Mouse (Mus musculus): ENCODE measurements around the gene Tmem9b. TPM values are rescaled to one million over a fixed set of nuclear protein-coding genes. Genes with fewer than 3 reads are reported as not detected.

Gene Tmem9b
- total RNA-seq (2021), result 10 to 100 TPM; 36.3 to 36.7 TPM
- long read RNA-seq, experiment 1, transcript Tmem9b-201 (5 exons, 1,703 nt), result major isoform, 103 of 116 reads
- long read RNA-seq, experiment 1, partial matches to known transcripts, result 8 of 116 reads
- long read RNA-seq, experiment 1, other reads (novel, unspliced or antisense), result 4 of 116 reads
- long read RNA-seq, experiment 2, transcript Tmem9b-201 (5 exons, 1,703 nt), result major isoform, 54 of 69 reads
- long read RNA-seq, experiment 2, partial matches to known transcripts, result 0 of 69 reads
- long read RNA-seq, experiment 2, other reads (novel, unspliced or antisense), result 15 of 69 reads

DNA sequence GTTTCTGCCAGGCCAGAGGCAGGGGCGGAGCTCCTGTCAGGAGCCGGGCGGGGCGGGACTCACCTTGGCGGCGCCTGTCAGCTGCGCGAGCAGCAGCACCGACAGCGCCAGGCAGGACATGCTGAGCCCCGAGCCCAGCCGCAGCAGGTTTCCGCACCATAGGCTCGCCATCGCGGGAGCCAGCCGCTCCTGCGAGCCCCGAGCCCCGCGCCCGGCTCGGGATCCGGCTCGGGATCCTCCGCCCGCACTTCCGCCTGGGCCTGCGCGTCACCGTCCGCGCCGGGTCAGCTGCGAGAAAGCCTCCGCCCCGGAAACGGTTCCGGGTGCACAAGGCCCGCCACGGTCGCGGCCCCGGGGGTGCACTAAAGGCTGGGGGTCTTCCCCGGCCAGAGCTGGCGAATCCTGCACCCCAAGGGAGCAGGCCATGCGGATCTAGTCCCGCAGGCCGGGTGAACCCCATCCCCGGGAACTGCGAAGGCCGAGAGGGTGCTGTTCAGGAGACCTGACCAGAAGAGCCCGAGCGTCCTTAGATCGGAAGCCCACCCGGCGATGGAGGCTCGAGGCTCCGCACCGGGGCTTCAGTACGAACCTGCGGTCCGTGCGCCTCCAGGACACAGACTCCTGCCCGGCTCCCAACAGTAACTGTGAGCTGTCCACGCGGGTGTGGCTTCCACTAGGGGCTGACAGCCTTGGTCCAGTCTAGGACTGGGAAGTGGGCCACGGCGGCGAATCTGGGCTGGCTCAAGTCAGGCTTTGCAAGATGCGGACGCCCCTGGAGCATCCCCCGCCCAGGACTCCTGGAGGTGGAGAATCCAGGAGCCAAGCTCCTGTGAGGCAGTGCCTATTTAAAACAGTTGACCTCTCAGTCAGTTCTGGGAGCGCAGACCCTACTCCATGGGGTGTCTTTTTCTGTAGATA is at the start of gene Tmem9b:
Gene Tmem9b (minus strand): TSS at position 868 of the 918 bp plus-strand sequence.
- peak; percentile 91 for DNase-seq

DNA sequence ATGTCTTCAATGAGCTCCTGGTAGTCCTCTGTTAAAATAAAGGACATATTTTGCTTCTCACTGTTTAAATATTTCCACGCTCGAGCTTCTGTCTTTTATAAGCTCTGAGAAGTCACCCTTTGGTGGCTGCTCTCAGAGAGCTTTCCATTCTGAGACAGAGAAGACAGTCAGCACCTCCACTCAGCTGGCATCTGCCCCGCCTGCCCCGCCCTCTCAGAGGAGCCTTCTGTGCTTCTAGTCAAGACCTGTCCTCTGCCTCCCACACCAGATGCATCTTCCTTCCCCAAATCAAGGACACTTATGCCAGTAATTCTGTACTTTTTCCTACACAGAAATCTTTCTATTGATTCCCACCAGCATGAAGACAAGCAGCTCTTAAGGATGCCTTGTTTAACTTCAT is 48.0 kb upstream of the Tmem9b start:
- no peak for DNase-seq

DNA sequence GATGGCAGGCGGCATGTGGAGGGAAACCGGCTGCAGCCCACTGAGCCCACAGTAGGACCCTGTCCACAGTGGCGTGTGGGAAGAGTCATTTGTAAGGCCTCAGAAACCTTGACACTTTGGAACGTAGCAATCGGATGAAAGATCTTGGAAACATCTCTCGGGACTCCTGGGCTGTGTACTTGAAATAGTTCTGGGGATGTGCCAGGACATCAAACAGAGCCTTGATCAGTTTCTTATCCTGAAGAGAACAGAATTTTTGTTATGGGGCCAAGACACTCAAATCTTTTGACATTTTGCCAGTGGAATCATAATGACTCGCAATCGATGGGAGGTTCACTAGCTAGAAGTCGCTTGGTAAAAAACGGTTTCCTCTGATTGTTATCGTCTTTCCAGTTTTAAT is 46.5 kb upstream of the Tmem9b start:
- peak; percentile 27 for DNase-seq

DNA sequence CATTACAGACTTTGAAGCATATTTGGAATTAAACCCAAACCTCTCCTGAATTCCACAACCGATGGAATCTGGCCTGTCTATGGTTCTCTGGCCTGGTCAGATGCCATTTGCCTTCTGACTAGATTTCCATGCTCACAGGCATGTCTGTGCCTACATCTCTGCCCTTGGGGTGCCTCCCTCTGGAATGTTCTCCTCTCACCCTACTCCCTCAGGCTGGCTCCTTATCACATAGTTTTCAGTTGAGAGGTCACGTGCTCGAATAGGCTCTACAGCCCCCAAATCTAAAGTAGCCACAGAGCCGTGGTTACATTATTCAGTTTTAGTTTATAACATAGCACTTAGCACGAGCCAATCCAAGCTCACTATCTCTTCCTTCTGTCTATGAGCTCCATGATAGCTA is 42.9 kb upstream of the Tmem9b start:
- no peak for DNase-seq

DNA sequence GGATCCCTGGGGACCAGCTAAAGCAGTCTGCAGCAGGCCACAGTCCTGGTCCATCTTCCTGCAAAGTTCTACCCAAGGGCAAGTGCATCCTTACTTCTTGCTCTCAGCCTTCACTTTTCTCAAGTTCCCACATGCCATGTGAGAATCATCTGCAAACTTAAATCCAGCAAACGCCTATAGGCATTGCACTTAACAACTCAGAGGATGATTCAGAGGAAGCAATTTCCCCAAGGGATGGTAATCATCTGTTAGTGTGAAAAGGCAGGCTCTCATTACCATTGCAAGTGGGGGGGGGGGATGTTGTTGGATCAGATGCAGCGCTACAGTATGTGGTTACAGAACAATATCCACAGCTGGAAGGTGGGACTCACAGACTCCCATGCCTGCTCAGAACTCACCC is 41.9 kb upstream of the Tmem9b start:
- DNase-seq, result no peak

DNA sequence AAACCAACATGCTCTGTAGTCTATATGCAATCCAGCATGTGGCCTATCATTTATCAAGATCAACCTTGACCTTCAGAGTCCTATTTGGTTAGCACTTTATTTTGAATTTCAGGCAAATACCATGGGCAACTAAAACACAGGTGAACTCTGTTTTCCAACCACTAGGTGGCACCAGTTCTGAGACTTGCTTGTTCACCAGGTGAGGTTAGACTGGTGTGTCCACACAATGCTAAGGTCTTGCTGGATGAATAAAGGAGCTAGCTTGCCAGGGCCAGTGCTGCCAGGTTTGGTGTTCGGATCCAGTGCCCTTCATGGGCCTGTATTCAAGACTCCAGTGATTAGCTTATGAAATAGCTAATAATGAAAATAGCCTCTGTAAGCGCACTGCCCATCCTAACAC is 40.1 kb upstream of the Tmem9b start:
- peak; percentile 70 for DNase-seq

DNA sequence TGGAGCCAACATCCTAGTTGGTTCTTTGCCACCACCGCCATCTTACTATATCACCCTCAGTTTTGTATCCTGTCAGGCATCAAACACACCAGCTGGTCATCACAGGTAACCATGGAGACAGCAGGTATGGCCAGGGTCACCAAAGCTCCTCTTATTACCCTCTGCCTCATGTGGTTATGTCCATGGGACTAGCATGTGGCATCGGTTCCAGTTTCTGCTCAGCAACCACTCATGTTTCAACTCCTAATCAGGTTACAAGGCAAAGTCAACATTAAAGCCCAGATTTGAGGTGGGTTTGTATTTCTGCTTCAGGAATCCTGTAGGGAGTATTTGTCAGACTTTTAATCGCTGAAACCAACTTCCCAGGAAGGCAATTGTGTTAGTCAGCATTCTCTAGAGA is 38.1 kb upstream of the Tmem9b start:
- DNase-seq, result no peak

DNA sequence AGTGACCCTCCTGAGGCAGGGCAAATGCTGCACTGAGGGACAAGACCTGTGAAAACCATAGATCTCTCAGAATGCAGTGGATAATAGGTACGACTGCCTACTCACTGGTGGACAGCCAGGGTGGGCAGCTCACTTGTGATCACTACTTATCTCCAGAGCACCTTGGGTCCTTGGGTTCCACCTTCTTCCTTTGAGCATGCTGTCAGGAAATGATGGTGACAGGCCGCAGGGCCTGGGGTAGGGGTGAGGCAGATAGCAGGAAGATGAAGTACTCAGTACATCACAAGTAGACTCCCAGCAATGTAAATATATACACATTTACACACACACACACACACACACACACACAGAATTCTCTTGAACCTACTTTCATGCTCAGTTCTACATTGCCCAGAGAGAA is 35.2 kb upstream of the Tmem9b start:
- DNase-seq, result no peak

DNA sequence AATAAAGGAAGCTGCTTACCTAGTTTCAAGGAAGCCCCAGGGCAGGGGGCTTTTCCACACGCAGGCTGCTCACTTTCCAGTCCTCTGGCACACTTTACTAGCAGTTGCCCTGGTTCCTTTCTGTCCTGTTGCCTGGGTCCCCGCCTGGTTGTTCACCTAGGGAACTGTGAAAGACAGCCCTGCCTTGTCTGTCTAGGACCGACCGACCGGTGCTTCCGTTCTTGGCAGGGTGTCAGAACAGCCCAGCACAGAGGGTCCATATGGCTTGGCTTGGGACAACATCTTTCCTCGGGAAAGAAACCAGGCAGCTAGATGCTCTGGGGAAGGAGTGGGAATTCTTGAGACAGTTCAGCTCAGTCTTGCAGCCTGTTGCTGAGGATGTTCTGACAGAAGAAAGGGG is 30.6 kb upstream of the Tmem9b start:
- no peak for DNase-seq

DNA sequence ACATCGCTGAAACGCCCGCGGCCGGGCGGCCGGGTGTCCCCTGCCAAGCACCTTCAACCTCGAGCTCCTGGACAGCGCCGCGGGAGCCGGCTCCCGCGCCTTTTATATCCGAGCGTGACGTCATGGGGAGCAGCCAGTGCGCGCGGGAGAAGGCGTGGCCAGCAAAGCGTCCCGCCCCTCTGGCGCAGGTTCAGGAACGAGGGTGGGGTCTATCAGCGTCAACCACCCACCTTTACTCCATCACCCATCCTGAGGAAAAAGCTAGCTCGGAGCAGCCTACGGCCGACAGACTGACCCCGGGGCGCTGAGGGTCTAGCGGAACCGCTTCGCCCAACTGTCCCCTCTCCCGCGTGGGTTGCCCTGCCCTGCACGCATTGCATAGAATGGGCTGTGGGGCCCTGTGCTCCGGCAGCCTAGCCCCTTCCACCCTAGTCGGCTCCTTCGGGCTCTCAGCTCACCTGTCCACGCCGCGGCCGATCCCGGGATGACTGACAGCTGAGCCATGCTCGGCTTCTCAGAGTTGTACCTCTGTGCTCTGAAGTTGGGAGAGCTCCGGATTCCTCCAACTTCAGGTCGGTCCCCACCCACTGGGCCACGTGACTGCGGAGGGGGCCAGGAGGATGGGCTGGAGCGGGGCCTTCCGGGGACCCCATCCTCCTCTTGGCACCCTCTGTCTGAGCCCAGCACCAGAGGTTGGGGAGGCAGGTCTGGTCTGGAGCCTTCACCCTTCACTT is 29.0 kb upstream of the Tmem9b start, which contains the start of gene Nrip3:
Gene Nrip3 (minus strand): TSS at position 556 of the 734 bp plus-strand sequence.
- peak; percentile 81 for DNase-seq

DNA sequence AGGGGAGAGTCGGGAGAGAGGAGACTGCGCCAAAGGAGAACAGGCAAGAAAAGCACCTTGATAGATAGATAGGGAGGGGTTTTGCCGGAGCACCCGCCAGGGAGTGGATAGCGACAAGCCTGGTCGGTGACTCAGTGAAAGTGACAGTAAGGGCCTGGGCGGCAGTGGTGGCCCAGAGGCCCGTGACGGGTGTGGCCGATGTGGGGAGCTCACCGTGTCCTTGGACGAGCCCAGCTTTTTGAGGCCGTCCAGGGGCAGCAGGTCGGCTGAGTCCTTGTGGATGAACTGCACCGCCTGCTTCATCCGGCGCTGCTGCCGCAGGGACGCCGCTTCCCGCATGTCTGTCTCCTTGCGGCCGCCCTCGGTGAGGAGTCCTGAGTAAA is 28.4 kb upstream of the Tmem9b start:
- DNase-seq, result no peak

DNA sequence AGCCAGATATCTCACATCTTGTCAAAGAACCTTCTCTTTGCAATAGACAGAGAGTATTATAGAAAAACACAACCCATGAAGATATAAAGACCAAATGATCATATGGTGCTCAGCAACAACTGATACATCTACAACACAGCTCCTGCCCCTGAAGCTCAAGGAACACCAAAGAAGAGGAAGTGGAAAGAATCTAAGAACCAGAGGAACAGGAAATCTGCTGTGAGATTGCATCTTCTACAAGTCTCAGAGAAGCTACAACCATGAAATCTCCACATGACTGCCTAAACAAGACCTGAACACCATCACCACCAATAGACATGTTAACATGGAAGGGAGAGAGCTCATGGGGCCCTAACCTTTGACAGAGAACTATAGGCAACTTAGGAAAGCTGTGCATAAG is 19.6 kb upstream of the Tmem9b start:
- no peak for DNase-seq

DNA sequence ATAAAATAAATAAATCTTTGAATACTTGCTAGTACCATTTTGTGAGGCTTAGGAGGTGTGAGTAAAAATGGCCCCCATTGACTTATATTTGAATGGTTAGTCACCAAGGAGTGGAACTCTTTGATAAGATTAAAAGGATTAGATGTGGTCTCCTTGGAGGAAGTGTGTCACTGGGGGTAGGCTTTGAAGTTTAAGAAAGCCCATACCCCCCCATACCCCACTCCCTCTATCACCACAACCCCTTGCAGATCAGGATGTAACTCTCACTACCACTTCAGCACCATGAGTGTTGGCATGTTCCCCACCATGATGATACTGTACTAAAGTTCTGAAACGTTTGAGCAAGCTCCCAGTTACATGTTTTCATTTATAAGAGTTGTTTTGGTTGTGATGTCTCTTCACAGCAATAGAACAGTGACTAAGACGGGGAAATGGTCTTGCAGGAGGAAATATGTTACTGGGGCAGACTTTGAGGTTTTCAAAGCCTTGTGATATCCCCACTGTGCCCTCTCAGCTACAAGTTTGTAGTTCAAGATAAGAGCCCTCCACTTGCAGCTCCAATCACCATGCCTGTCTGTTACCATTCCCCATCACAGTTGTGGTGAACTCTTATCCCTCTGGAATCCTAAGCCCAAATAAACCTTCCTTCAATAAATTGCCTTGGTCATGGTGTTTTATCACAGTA is 16.2 kb upstream of the Tmem9b start:
- no peak for DNase-seq

DNA sequence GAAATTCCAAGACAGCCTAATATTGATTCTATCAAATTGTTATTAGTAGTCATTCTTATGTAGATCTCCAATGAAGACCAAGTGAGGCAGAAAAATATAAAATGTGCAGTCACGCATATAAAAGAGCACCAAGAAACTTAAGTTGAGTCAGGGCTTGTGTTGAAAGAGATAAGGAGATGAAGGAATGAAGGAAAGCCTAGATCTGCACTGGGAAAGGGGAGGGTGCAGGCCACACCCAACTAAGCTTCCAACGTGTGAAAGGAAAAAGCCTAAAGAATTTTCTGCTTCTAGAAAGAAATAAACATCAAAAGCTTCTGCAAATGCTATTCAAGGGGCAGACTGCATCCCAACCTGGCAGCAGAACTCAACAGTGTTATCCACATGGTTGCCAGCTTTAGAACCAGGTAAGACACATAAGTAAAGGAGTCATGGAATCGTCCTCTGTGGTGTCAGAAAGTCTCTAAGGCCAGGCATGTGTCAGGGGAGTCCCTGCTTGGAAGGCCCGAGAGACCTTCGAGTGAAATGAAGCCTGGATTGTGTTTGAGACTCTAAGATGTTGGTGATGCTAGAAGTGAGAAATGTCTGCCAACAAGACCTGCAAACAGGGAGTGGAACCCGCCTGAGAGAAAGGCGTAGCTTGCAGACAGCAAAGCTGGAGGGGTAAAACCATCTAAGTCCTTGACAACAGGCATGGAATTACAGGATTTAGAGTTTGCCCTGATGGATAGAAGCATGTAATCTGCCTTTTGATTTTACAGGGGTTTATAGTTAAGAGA is 15.1 kb upstream of the Tmem9b start:
- no peak for DNase-seq

DNA sequence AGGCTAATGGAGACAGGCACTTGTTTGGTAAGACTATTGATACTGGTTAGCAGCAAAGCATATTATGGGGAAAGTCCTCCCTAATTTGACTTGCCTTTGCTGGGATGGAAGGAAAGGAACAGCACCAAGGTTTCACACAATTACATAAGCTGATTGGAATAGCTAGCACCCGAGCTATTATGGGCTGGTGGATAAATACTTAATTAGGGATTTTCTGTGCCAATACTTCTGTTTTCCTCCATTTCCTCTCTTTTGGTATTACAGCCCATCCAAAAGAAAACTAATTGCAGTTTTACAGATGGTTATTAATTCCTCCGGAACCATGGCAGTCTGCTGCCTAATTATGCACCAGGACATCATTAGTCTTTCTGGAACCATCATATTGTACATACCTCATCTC is 11.3 kb upstream of the Tmem9b start:
- no peak for DNase-seq

DNA sequence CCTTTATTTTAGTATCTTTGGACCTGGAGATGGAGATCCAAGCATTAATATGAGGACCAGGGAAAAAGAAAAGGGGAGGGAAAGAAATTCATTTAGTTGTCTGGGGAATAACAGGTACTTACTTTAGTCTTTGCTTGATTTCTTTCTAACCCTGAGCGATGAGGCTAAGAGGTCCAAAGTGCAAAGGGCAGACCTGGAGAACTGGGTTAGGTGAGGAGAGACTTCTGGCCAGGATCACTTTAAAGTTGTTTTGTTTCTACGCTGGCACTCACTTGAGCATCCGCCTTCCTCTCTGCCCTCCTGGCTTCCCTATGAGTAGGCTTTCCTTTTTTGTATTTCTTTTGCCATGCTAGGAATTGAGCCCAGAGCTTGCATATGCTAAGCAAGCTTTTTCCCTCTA is 3.6 kb upstream of the Tmem9b start:
- DNase-seq, result no peak

DNA sequence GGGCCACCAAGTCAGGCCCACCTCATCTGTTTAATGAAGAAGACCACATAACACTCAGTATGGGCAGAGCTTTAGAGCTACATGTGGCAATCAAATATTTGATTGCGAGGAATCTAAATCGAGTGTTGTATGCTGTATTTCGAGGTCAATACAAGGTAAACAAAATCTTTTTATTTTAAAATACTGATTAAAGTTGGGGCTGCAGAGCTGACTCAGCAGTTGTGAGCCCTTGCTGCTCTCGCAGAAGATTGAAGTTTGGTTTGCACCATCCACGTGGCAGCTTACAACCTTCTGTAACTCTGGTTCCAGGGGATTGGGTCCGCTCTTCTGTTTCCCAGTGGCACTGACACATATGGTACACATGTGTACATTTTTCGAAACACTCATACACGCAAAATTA is 1.4 kb upstream of the Tmem9b start:
- no peak for DNase-seq

DNA sequence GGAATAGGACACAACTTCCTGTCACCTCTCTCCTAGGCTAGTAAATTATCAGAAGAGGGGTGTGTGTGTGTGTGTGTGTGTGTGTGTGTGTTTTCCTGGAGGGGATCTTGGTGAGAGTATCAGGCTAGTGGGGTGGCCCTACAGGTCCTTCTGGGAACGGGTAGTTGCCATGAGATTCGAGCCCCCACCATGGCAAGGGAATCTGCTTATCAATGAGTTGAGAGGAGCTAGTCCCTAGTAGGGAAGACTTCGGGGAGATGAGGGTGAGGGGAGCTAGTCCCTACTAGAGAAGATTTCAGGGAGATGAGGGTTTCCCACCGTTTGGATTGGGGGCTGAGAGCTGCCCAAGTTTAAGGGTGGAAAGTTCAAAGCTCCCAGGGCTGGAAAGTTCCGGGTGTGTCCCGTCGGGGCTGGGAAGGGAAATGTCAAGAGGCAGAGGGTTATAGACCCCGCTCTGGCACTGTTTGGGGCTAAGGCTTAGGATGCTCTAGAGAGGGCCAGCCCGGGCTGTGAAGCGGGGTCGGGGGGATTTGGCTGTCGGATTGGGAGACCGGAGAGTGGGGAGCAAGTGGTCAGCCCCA is 1.2 kb downstream of the Tmem9b start:
- DNase-seq, result peak; percentile 9

DNA sequence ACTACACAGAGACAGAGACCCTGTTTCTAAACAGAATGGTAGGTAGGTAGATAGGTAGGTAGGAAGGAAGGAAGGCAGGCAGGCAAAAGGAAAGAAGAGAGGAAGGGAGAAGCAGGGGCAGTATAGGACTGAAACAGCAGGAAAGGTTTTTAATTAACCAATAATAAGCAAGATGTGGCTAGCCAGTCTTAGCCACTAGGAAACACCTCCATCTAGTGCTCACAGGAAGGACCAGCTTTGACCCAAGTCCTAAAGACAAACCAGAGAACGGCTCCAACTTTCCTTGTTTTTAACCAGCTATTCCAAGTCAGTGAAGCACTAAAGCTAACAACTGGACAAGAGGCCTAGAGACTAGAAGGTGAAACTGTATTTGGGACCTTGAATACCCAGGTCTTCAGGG is 4.9 kb downstream of the Tmem9b start:
- no peak for DNase-seq

DNA sequence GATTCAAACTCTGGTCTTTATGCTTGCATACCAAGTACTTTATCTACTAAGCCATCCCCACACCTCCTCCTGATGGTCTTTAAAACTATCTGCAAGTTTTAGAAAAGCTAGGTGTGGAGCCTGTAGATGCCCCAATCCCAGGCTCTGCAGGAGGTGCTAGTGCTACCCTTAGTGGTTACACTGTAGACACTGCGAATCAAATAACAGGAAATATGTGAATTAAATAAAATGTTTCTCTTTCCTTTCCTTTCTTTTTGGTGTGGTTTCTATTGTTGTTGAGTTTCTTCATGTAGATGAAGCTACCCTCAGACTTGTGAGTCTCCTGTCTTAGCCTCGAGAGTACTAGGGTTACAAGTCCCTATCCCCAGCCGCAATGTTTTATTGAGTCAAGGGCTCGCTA is 11.0 kb downstream of the Tmem9b start:
- no peak for DNase-seq

DNA sequence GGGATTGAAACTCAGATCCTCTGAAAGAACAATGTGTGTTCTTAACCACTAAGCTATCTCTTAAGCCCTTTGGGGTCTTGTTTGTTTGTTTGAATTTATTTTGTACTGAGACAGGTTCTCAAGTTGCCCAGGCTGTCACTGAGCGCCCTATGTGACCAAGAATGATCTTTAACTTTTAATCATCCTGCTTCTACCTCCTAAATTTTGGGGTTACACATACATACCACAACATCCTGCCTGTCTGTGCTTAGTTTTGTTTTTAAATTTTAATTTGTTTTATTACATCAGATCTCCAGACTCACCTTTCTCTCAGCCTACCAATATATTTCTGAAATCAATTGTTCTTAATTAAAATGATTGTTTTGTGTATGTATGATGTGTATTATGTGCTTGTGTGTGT is 11.6 kb downstream of the Tmem9b start:
- DNase-seq, result no peak
